Mouse (Mus musculus) lung, postnatal 0 days (tissue): Measurements from ENCODE around the gene Nob1. TPM values are rescaled to one million over a fixed set of nuclear protein-coding genes. Genes with fewer than 3 reads are reported as not detected.

ENCODE experiments used
- ATAC-seq: fragments of 200-750 bp; cut with Nextera tagmentation; 2 replicates; pipeline ENCODE4 v1.8.0; 2017; ENCODE audit warnings: moderate library complexity
- DNase-seq: peaks from one replicate; pipeline ENCODE4 v3.0.0-alpha.2; 2016; ENCODE audit warnings: low spot score
- H3K27ac ChIP-seq: fragments of 300-500 bp; sonication (generic); 2 replicates; pipeline ENCODE4 v1.5.1; 2014; ENCODE audit warnings: antibody characterized with exemption, mild to moderate bottlenecking, low read length, mixed read lengths
- H3K27me3 ChIP-seq: fragments of 300-500 bp; sonication (generic); replicated peaks from 2 replicates; pipeline ENCODE4 v1.6.1; 2014; ENCODE audit warnings: low read length, mixed read lengths; ENCODE audit not compliant: insufficient read depth
- H3K36me3 ChIP-seq: fragments of 300-500 bp; sonication (generic); 2 replicates; pipeline ENCODE4 v1.6.1; 2014; ENCODE audit warnings: low read length, mixed read lengths; ENCODE audit not compliant: insufficient read depth
- H3K4me1 ChIP-seq: fragments of 300-500 bp; sonication (generic); 2 replicates; pipeline ENCODE4 v1.6.1; 2014; ENCODE audit warnings: antibody characterized with exemption, low read depth, low read length, mixed read lengths; ENCODE audit not compliant: insufficient read depth
- H3K4me2 ChIP-seq: fragments of 300-500 bp; sonication (generic); replicated peaks from 2 replicates; pipeline ENCODE4 v1.6.1; 2014; ENCODE audit warnings: low read depth, mild to moderate bottlenecking, low read length, moderate library complexity, mixed read lengths
- H3K4me3 ChIP-seq: fragments of 300-500 bp; sonication (generic); 2 replicates; pipeline ENCODE4 v1.5.1; 2014; ENCODE audit warnings: low read depth, low read length
- H3K9ac ChIP-seq: fragments of 300-500 bp; sonication (generic); replicated peaks from 2 replicates; pipeline ENCODE4 v1.6.1; 2014; ENCODE audit warnings: low read depth, mild to moderate bottlenecking
- H3K9me3 ChIP-seq: fragments of 300-500 bp; sonication (generic); 2 replicates; pipeline ENCODE4 v1.6.1; 2016; ENCODE audit warnings: low read length, mixed read lengths
- CTCF ChIP-seq: IDR thresholded peaks from 2 replicates; pipeline ENCODE4 v1.5.1; 2016; ENCODE audit warnings: antibody characterized with exemption, mild to moderate bottlenecking
- EP300 ChIP-seq: IDR thresholded peaks from 2 replicates; pipeline ENCODE4 v1.6.1; 2016; ENCODE audit warnings: antibody characterized with exemption, mild to moderate bottlenecking, control low read depth
- WGBS: fragments of 180-500 bp; shearing (Covaris S2); extraction: QIAGEN DNeasy Blood & Tissue Kit; methylation state at CpG from one replicate; pipeline ENCODE4 v1.1.7; 2014; 5-methylcytosine and 5-hydroxymethylcytosine counted together
- polyA plus RNA-seq: library from polyadenylated mRNA; unstranded; fragments of >200 nt; fragmentation: Nextera tagmentation; extraction: Ambion mirVana; gene quantifications from 2 replicates; pipeline ENCODE4 v1.2.1, GENCODE M21; 2015

Nob1 gene
- polyA plus RNA-seq, 1 experiment from 2014 or later, result 26.4 TPM

- Histone ChIP-seq H3K9me3 (no peaks in the 10 kb centered on the region), H3K4me3 (no peak overlapping the region), H3K9ac (no peak overlapping the region), H3K4me2 (no peak overlapping the region), H3K4me1 (no peaks in the 10 kb centered on the region), H3K27ac (no peak overlapping the region), H3K36me3 (0 out of 2 replicates have a peak, but pooled peaks cover 4% of the 10 kb centered on the region), H3K27me3 (no peaks in the 10 kb centered on the region)
- no peak for TF ChIP-seq EP300
- TF ChIP-seq CTCF, result no peak
- no peak for DNase-seq
- 92% methylated on average over 3 of the region's 3 CpGs for WGBS
- no peak for ATAC-seq
These were observed 47.5 kb downstream of the Nob1 start for GRCm38 (mm10) chr8:107377346-107377745.

GRCm38 (mm10) chr8:107370311-107370710, 54.5 kb downstream of the Nob1 start:
- no peak for ATAC-seq
- peaks cover 39% of the 10 kb centered on the region for H3K36me3 ChIP-seq
- no peak for DNase-seq

More at GRCm38 (mm10) chr8:107370311-107370710, 54.5 kb downstream of the Nob1 start:
- H3K27ac ChIP-seq, result no peak overlapping the region
- no peak overlapping the region for H3K9ac ChIP-seq
- 81% methylated on average over 4 of the region's 4 CpGs for WGBS
- no peak overlapping the region for H3K4me2 ChIP-seq
- TF ChIP-seq EP300 (no peak), CTCF (no peak)
- no peaks in the 10 kb centered on the region for H3K4me1 ChIP-seq
- H3K4me3 ChIP-seq, result no peak overlapping the region
- H3K9me3 ChIP-seq, result no peaks in the 10 kb centered on the region
- no peaks in the 10 kb centered on the region for H3K27me3 ChIP-seq

Other genes starting within 250 kb of the Nob1 start
- gene Nfat5, start 131.6 kb downstream of the Nob1 start, polyA plus RNA-seq, result 8.8 and 10.8 TPM in 2 replicates
- 8.1 and 8.2 TPM in 2 replicates for gene Nqo1, start 21.8 kb downstream of the Nob1 start, polyA plus RNA-seq
- 27.3 and 28.1 TPM in 2 replicates for gene Wwp2, start 11.3 kb upstream of the Nob1 start, polyA plus RNA-seq
- 136 and 141 TPM in 2 replicates for gene Psmd7, start 163.4 kb upstream of the Nob1 start, polyA plus RNA-seq